Mouse (Mus musculus) right cerebral cortex, adult 18-20 months (tissue): ENCODE data around the gene Kat2b.
A peak's percentile ranks its signal among the peaks of the same experiment; 100 is the strongest.
"Not testable (repeated sequence)": the region's sequence is repeated elsewhere in the genome, so short reads cannot be mapped to it uniquely, and the experiment has no call there.

Source experiments
- DNase-seq: peaks from one replicate; pipeline ENCODE4 v3.0.0; 2022; ENCODE audit warnings: mixed read lengths

The Kat2b gene

DNA sequence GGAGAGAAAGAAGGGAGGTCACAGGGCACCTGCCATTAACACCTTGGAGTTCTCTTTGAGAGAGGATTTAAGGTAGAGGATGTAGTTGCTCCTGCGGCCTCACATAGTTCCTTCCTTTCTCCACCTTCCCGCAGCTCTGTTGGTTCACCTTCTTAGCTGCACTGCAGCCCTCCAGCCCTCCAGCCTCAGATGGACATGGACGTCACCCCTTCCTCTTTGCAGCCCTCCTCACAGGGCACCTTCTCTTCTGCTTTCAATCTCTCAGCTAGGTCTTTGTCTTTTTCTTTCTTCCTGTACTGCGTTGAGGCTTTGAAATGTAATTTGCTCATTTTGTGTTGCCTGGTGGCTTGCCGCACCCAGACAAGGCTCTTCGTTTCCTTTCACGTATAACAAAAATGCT lies 39.4 kb downstream of the Kat2b start:
- not testable (repeated sequence) for DNase-seq

- DNase-seq: not testable (repeated sequence)
Measured at GRCm38 (mm10) chr17:53608924-53609323, 42.3 kb downstream of the Kat2b start.

DNA sequence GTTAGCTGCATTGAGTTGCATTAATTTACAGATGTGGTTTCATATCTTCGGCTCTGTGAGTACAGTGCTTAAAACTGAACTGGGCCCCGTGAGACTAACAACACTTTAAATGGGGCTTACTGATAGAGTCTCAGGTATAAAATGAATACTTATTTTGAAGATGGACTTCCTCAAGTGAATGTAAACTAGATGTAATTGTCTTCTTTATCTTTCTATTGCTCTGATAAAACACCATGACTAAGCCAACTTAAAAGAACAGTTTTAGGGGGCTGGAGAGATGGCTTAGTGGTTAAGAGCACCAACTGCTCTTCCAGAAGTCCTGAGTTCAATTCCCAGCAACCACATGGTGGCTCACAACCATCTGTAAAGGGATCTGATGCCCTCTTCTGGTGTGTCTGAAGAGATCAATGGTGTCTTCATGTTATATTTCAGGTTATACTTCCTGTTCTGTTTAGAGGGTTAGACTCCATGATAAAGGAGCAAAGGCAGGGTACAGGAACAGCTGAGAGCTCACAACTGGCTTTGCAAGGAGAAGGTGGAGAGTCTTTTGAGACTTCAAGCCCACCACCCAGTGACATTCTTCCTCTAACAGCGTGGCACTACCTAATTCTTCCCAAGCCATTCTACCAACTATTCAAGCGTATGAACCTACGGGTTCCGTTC lies 50.8 kb downstream of the Kat2b start:
- DNase-seq: no peak

DNA sequence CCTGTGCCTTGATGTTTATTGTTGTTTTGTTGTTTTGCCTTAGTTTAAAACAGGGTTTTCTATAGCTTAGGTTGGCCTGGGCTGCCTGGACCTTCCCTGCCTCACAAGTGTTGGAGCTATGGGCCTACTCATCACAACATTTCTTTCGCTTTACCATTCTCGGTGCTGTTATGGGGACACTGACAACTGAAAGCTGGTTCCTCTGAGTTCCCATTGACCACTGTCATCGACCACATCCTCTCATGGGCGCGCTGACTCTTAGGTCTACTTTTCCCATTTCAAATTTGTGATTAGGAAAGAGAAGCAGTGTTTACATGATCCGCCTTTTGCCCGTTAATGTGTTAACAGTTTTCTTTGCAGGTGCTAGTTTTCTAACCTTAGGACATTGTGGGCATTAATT lies 51.7 kb downstream of the Kat2b start:
- no peak for DNase-seq

DNA sequence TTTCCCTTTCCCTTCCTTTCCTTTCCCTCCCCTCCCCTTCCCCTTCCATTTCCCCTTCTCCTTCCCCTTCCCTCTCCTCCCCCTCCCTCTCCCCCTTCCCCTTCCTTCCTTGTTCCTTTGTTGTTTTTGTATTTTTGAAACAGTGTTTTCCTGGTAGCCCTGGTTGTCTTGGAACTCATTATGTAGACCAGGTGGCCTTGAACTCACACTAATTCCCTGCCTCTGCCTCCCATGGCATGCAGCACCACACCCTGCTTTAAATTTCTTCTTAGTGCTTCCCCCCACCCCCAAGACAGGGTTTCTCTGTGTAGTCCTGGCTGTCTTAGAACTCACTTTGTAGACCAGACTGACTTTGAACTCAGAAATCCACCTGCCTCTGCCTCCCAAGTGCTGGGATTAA lies 52.7 kb downstream of the Kat2b start:
- DNase-seq: no peak

DNA sequence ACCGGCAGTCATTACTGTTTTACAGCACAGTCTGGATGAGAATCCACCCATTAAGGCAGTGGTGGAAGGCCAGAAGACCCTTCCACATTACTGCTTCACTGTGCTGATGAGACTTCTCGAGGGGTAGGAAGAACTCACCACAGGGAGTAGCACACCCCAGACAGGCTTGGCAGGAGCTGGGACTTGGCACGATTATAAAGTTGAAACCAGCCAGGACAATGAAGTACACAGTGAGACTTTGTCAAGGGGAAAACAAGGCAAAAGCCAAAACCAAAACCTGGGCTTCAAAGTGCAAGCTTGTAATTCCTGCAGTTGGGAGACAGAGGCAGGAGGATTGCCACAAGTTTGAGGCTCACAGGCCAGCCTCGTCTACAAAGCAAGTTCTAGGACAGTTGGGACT lies 54.0 kb downstream of the Kat2b start:
- DNase-seq: no peak

GRCm38 (mm10) chr17:53622125-53622524 lies 55.5 kb downstream of the Kat2b start:
- DNase-seq: no peak

- DNase-seq: no peak
Measured at GRCm38 (mm10) chr17:53623762-53624161, 57.1 kb downstream of the Kat2b start.

GRCm38 (mm10) chr17:53626160-53626559 lies 59.5 kb downstream of the Kat2b start:
- DNase-seq: no peak

DNA sequence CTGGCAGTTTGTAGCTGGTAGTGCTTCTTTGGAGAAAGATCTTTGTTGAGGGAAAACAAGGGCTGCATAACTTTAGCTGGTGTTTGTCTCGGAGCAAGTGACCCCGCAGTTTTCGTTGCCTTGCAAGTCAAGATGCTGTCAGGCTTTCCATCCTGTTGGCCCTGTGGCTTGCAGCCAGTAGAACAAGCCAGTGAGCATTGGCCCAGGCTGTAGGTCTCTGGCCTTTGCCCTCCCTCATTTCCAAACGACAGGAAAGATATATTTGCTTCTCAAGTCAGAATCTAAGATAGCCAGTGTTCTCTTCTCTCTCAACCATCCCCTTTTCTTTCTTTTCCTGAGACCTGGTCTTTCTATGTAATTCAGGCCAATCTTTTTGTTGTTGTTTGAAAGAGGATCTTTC lies 60.8 kb downstream of the Kat2b start:
- DNase-seq: no peak

DNA sequence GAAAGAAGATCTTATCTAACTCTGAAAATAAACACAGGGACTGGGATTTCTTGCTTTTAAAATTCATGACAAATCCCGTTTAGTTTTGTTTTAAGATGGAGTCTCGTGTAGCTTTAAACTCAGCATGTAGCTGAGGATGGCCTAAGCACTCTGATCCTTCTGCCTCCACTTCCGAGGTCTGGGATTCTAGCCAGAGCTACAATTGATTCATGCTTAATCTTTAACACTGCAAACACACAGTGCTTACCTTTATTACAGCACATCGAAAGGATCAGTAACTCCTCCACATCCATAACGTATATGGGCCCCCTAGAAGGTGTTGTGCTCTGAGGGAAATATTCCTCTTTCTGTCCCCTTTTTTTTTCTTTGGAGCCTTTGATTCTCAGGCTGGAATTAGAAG lies 61.5 kb downstream of the Kat2b start:
- no peak for DNase-seq

DNA sequence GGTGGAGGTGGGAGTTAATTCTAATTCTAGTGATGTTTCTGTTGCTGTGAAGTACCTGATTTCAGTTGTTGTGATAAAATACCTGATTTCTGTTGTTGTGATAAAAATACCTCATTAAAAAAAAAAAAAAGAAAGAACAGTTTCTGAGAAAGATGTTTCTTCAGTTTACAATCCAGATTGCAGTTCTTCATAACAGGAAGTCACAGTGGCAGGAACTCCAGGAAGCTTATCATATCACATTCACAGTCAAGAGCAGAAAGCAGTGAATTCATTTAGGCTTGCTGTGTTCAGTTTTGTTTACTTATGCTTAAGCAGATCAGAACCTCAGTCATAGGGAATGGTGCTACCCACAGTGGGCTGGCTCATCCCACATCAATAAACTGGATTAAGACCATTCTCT lies 64.7 kb downstream of the Kat2b start:
- no peak for DNase-seq

GRCm38 (mm10) chr17:53643360-53643759 lies 76.7 kb downstream of the Kat2b start:
- no peak for DNase-seq

DNA sequence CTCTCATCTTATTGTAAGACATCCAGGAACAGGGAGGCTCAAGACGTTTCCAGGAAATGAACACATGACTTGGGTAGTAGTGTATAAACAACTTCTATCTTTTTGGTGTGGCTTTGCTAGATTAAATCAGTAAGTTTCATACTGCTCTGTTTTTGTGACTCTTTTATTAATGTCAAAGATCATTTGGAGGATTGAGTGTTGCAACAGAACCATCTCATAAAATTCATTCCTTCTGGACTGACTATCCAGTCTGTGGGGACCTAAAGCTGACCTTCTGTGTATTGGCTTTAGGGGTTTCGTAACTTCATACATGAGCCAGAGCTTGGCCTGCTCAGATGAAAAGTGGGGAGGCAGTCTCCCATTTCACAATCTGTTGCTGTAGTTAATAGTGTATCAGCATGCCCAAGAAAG lies 83.6 kb downstream of the Kat2b start:
- DNase-seq: no peak

- DNase-seq: no peak
Measured at GRCm38 (mm10) chr17:53654596-53654995, 87.9 kb downstream of the Kat2b start.

GRCm38 (mm10) chr17:53655081-53655480 lies 88.4 kb downstream of the Kat2b start:
- no peak for DNase-seq

DNA sequence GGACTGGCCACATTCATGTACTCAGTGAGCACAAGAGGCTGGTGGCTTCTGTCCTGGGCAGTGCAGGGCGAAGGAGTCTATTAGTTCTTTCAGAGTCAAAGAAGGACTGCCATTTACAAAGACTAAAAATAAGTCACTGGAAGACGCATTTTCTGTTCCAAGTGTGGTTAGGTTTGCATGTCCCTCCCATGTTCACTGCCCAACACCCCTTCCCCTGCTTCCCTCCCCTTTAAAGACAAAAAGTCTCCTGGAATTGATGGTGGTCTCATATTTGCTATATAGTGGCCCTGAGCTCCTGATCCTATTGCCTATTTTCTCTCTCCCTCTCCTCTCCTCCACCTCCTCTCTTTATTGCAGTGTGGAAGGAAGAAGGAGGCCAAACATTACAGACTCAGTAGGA lies 89.3 kb downstream of the Kat2b start:
- no peak for DNase-seq

DNA sequence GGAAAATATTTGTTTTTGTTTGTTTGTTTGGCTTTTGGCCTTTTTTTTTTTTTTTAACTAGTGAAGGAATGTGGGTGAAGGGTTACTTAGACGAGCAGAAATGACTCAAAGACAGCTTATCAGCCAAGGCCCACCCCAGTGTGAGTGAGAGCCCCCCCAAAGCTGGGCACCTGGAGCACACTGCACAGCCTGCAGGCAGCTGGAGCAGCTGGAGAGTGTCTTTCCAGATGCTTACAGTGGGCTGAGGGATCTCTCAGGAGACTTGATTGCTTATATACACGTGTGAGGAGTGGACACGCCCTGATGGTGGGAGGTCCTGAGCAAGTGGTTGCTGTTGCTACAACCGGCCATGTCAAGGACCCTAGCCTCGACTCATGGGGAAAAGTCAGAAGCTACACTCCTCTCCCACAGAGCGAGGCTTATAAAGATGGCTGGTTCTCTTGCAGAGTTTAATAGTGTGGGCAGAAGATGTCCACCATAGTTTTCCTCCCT lies 89.8 kb downstream of the Kat2b start:
- DNase-seq: no peak

DNA sequence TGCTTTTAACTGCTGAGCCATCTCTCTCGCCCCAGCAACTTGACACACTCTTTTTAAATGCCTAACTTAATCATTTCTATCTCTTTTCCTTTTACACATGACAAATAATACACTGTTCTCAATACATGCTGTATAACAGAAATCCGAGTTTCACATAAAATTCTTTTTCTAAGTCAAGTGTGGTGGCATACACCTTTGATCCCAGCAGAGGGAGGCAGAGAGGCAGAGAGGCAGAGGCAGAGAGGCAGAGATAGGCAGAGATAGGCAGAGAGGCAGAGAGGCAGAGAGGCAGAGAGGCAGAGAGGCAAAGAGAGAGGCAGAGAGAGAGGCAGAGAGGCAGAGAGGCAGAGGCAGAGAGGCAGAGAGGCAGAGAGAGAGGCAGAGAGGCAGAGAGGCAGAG lies 90.7 kb downstream of the Kat2b start:
- peak; percentile 13 for DNase-seq

GRCm38 (mm10) chr17:53658668-53659067 lies 92.0 kb downstream of the Kat2b start:
- DNase-seq: no peak

DNA sequence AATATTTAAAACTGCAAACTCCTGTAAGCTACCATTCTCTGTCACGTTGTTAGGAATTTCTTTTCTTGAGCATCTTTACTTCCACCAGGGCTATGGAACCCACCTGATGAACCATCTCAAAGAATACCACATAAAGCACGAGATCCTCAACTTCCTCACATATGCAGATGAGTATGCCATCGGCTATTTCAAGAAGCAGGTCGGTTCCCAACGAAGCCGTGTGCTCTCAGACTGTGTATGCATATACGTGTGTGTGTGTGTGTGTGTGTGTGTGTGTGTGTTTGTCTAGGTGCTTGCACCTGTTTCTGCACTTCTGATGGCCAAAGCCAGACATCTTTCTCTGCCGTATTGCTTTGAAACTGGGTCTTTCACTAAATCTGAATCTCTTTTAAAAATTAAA lies 92.6 kb downstream of the Kat2b start:
- DNase-seq: no peak

GRCm38 (mm10) chr17:53659738-53660137 lies 93.1 kb downstream of the Kat2b start:
- DNase-seq: peak; percentile 10

GRCm38 (mm10) chr17:53661056-53661840 lies 94.6 kb downstream of the Kat2b start:
- DNase-seq: no peak

GRCm38 (mm10) chr17:53664267-53664666 lies 97.6 kb downstream of the Kat2b start:
- DNase-seq: no peak
